Mouse (Mus musculus) forebrain, embryonic 13.5 days (tissue): ENCODE data around the gene Coq6. TPM values are rescaled to one million over a fixed set of nuclear protein-coding genes. Genes with fewer than 3 reads are reported as not detected.

Source experiments
- ATAC-seq: fragments of 200-750 bp; cut with Nextera tagmentation; 2 replicates; pipeline ENCODE4 v1.8.0; 2017
- H3K27ac ChIP-seq: fragments of 300-500 bp; sonication (generic); 2 replicates; pipeline ENCODE4 v1.5.1; 2015; ENCODE audit warnings: inconsistent platforms, mild to moderate bottlenecking, moderate library complexity
- H3K27me3 ChIP-seq: fragments of 300-500 bp; sonication (generic); 2 replicates; pipeline ENCODE4 v1.6.1; 2015; ENCODE audit warnings: mild to moderate bottlenecking, inconsistent platforms
- H3K36me3 ChIP-seq: fragments of 300-500 bp; sonication (generic); 2 replicates; pipeline ENCODE4 v1.6.1; 2015; ENCODE audit warnings: mild to moderate bottlenecking, inconsistent platforms; ENCODE audit not compliant: poor library complexity, severe bottlenecking
- H3K4me1 ChIP-seq: fragments of 300-500 bp; sonication (generic); 2 replicates; pipeline ENCODE4 v1.6.1; 2015; ENCODE audit warnings: inconsistent platforms
- H3K4me2 ChIP-seq: fragments of 300-500 bp; sonication (generic); 2 replicates; pipeline ENCODE4 v1.6.1; 2015; ENCODE audit warnings: inconsistent platforms, mild to moderate bottlenecking, moderate library complexity
- H3K4me3 ChIP-seq: fragments of 300-500 bp; sonication (generic); 2 replicates; pipeline ENCODE4 v1.5.1; 2015; ENCODE audit warnings: mild to moderate bottlenecking, inconsistent platforms
- H3K9ac ChIP-seq: fragments of 300-500 bp; sonication (generic); 2 replicates; pipeline ENCODE4 v1.6.1; 2015; ENCODE audit warnings: mild to moderate bottlenecking, inconsistent platforms
- H3K9me3 ChIP-seq: fragments of 300-500 bp; sonication (generic); replicated peaks from 2 replicates; pipeline ENCODE4 v1.6.1; 2016; ENCODE audit warnings: inconsistent platforms
- WGBS: fragments of 180-500 bp; shearing (Covaris S2); methylation state at CpG from one replicate; pipeline ENCODE4 v1.1.7; 2015; 5-methylcytosine and 5-hydroxymethylcytosine counted together
- polyA plus RNA-seq: library from polyadenylated mRNA; unstranded; fragments of >200 nt; fragmentation: Nextera tagmentation; extraction: Ambion mirVana; gene quantifications from 2 replicates; pipeline ENCODE4 v1.2.1, GENCODE M21; 2015

The Coq6 gene
- polyA plus RNA-seq, 1 experiment from 2014 or later: 47.2 TPM

DNA sequence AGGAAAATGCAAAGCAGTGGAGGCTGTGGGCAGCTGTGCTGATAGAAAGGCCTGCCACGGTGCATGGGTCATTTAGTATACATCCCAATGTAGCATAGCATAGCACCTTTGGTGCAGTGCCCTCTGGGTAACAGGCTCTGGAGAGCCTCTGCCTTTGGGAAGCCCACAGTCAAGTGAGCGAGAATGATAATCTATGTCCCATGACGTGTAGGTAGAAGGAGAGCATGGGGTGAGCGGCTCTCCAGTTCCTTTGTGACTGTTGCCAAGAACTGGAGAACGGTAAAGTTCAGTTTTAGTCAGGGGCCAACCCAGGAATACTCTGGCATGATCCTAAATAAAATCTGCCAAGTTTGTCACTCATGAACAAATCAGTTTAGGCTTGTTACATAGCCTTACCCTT, 10.2 kb downstream of the Coq6 start:
- no peak overlapping the region for H3K27ac ChIP-seq
- no peaks in the 10 kb centered on the region for H3K9me3 ChIP-seq
- H3K36me3 ChIP-seq: peaks cover 90% of the 10 kb centered on the region
- H3K4me3 ChIP-seq: no peak overlapping the region
- no peak overlapping the region for H3K4me2 ChIP-seq
- H3K9ac ChIP-seq: no peak overlapping the region
- no peak for ATAC-seq
- H3K4me1 ChIP-seq: no peaks in the 10 kb centered on the region
- WGBS: 89% methylated on average over 5 of the region's 5 CpGs
- no peaks in the 10 kb centered on the region for H3K27me3 ChIP-seq

DNA sequence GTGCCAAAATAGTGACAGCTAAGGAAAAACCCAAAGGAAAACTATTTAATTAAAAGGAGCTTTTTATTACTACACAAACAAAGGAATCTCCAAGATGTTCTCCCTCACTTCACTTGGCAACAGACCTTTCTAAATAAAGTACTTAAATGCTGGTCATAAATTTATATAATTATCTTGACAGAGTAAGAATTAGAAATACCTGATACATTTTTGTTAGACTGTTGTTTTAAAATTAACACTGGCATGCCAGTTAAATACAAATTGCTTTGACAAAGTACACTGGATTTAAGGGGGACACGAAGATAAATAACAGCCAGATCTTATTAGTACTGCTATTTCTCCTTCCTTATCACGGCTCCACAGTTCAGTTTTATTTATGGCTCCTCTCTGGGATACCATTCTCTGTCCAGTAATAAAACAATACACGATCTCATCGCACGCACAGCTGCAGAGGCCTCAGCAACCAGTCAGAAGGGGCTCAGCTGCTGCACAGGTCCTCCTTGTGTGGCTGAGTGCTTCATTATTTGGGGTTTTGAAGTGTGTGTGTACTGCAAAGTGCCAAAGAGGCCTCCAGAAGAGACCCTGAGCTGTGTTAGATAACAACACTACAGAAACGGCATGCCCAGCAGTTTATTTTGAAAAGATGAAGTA, 12.5 kb downstream of the Coq6 start:
- 95% methylated on average over 6 of the region's 6 CpGs for WGBS
- Histone ChIP-seq H3K36me3 (peaks cover 85% of the 10 kb centered on the region), H3K27ac (no peak overlapping the region), H3K9me3 (no peaks in the 10 kb centered on the region), H3K4me3 (no peak overlapping the region), H3K9ac (no peak overlapping the region), H3K4me2 (no peak overlapping the region), H3K4me1 (no peaks in the 10 kb centered on the region), H3K27me3 (no peaks in the 10 kb centered on the region)
- ATAC-seq: no peak

DNA sequence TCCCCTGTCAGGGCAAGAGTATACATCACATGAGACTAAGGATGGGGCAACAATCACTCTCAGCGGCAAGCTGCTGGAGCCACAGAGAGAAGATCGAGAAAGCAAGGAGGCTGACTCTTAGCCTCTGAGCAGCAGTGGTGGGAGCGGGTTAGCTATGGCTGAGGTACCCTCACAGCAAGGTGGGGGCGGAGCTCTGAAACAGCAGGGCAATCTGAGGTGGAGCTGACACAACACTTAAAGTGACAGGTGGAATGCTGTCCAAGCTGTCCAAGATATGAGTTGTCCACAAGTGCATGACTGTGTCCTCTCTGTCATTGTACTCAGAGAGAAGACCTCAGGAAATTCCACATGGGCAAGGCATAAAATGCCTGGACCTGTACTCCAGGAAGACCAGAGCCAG, 20.9 kb downstream of the Coq6 start:
- 80% methylated on average over 4 of the region's 4 CpGs for WGBS
- Histone ChIP-seq H3K4me2 (no peak overlapping the region), H3K9ac (no peak overlapping the region), H3K36me3 (peaks cover 10% of the 10 kb centered on the region), H3K4me3 (no peak overlapping the region), H3K27me3 (no peaks in the 10 kb centered on the region), H3K27ac (no peak overlapping the region), H3K4me1 (0 out of 2 replicates have a peak, but pooled peaks cover 3% of the 10 kb centered on the region), H3K9me3 (no peaks in the 10 kb centered on the region)
- ATAC-seq: no peak

DNA sequence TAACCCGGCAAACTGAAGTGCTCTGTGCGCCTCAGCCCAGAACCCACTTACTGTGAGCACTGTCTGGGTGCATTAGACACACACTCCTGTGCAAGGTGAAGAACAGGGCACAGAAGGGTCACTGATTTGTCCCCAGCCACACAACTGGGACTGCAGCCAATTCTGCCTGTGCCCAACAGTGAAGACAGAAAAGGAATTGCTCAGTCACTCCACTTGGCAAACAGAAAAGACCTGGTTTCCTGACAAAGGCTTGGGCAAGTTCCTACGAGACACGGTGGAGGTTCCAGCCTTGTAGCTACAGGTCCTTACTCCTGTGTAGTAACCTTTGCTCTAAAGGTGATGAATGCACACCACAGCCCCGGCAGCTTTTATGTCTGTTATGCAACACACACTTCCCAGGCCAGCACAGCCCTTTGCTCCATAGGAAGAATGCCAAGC, 23.2 kb downstream of the Coq6 start:
- no peaks in the 10 kb centered on the region for H3K27me3 ChIP-seq
- 77% methylated on average over 5 of the region's 5 CpGs for WGBS
- ATAC-seq: no peak
- H3K27ac ChIP-seq: no peak overlapping the region
- no peaks in the 10 kb centered on the region for H3K9me3 ChIP-seq
- H3K4me1 ChIP-seq: 0 out of 2 replicates have a peak, but pooled peaks cover 3% of the 10 kb centered on the region
- no peak overlapping the region for H3K4me3 ChIP-seq
- H3K4me2 ChIP-seq: no peak overlapping the region
- no peak overlapping the region for H3K9ac ChIP-seq
- H3K36me3 ChIP-seq: no peaks in the 10 kb centered on the region

DNA sequence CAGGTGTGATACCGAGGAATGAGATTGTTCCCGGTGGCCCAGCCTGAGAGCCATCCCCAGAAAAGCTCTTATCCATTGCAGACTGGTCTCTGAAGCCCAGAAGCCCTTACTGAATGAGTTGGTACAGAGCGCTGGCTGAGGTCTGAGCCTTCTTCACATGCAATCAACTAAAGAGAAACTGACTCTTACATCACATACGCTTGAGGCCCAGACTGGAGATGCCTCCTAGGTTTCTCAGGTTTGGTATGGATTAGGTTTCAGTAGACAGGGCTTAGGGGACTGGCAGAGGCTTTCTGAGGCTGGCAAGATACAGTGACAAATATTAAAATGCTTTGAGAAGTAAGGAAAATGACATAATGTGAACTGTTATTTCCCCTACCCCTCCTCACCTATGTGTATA, 24.0 kb downstream of the Coq6 start:
- H3K36me3 ChIP-seq: no peaks in the 10 kb centered on the region
- H3K9me3 ChIP-seq: no peaks in the 10 kb centered on the region
- H3K4me1 ChIP-seq: 0 out of 2 replicates have a peak, but pooled peaks cover 3% of the 10 kb centered on the region
- WGBS: 90% methylated on average over 4 of the region's 4 CpGs
- H3K4me3 ChIP-seq: no peak overlapping the region
- H3K9ac ChIP-seq: no peak overlapping the region
- no peak overlapping the region for H3K27ac ChIP-seq
- ATAC-seq: no peak
- H3K4me2 ChIP-seq: no peak overlapping the region
- H3K27me3 ChIP-seq: no peaks in the 10 kb centered on the region

DNA sequence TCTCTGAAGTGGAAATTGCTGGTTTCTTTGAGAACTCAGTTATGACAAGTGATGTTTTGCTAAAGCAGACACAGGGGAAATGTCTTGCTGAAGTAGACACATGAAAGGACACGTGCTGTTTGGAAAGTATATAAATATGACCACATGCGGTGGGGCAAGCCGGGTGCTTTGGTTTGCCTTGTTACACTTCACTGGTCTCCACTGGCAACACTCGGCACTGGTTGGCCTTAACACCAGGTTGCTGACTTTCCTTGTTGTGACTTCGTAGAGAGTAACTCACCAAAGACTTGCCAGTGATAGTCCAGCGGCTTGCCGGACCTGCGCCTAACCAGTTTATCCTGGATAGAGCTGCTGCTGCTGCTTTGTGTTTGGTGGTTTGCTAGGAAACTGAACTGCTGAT, 26.6 kb downstream of the Coq6 start:
- Histone ChIP-seq H3K36me3 (peaks cover 3% of the 10 kb centered on the region; the same call in 1 of the 2 replicates), H3K9ac (no peak overlapping the region), H3K27me3 (no peaks in the 10 kb centered on the region), H3K27ac (no peak overlapping the region), H3K4me3 (no peak overlapping the region), H3K9me3 (no peaks in the 10 kb centered on the region), H3K4me1 (0 out of 2 replicates have a peak, but pooled peaks cover 3% of the 10 kb centered on the region), H3K4me2 (no peak overlapping the region)
- WGBS: 91% methylated on average over 8 of the region's 8 CpGs
- ATAC-seq: no peak

DNA sequence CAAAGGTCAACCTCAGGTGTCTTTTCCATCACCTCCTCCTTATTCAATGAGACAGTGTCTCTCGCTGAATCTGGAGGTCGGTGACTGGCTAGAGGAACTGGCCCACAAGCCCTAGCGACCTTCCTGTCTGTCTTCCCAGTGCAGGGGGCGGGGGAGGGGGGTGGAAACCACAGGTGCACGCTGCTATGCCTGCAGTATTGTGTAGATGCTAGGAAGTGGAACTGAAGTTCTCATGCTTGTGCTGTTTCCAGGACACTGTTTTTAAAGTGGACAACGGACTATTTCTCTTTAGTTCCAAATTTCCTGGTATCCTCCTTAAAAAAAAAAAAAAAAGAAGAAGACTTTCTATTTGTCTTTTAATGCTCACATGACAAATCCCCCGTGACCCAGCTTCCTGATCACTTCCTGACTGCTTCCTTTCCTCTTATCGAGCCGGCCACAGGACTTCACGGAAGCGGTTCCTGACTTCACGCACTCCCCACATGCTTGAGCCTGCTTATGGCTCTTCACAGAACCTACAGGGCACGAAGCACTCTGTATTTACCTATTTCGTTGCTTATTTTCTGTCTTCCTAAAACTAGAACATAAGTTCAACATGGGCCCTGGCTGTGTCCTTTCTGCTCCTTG, 27.4 kb downstream of the Coq6 start:
- H3K4me1 ChIP-seq: 0 out of 2 replicates have a peak, but pooled peaks cover 3% of the 10 kb centered on the region
- H3K9ac ChIP-seq: no peak overlapping the region
- H3K9me3 ChIP-seq: no peaks in the 10 kb centered on the region
- H3K27me3 ChIP-seq: no peaks in the 10 kb centered on the region
- H3K4me3 ChIP-seq: no peak overlapping the region
- no peak overlapping the region for H3K27ac ChIP-seq
- 75% methylated on average over 14 of the region's 14 CpGs for WGBS
- peaks cover 3% of the 10 kb centered on the region; the same call in 1 of the 2 replicates for H3K36me3 ChIP-seq
- ATAC-seq: no peak
- no peak overlapping the region for H3K4me2 ChIP-seq

DNA sequence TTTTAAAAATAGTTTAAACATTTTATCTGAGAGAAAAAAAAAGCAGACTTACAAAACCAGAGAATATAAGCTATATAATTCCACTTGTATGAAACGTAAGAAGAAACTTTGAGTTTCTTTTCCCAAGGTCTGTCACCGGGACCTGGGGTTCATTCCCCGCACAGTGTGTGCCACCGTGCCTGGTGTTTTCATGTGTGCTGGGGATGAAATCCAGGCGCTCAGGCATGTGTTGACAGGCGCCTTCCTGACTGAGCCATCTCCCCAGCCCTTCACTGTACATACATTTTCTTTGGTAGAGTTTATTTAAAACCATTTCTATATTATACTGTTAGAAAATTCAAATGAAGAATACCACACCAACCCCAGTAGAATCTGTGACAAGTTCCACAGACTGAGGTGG, 28.9 kb downstream of the Coq6 start:
- H3K9me3 ChIP-seq: no peaks in the 10 kb centered on the region
- no peaks in the 10 kb centered on the region for H3K4me1 ChIP-seq
- 89% methylated on average over 6 of the region's 6 CpGs for WGBS
- H3K36me3 ChIP-seq: peaks cover 3% of the 10 kb centered on the region; the same call in 1 of the 2 replicates
- no peak overlapping the region for H3K4me2 ChIP-seq
- no peaks in the 10 kb centered on the region for H3K27me3 ChIP-seq
- ATAC-seq: no peak
- no peak overlapping the region for H3K9ac ChIP-seq
- H3K27ac ChIP-seq: no peak overlapping the region
- no peak overlapping the region for H3K4me3 ChIP-seq

DNA sequence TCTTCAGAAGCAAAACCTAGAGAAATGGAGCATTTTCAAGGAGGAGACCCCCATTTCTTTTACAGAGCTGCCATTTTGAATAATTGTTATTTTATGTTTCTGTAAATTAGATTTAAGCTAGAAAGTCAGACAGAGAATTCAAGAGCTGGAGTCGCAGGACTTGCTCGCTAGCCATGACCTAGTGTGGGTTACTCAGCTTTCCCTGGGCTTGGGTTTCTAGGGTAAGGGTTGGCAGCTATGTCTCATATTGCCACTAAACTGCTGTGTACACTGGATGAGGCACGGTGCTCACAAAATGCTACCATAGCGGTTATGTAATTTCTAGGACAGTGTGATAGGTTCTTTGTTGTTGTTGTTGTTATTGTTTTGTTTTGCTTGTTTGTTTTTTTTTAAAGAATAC, 31.2 kb downstream of the Coq6 start:
- Histone ChIP-seq H3K36me3 (peaks cover 3% of the 10 kb centered on the region; the same call in 1 of the 2 replicates), H3K4me3 (no peak overlapping the region), H3K4me1 (no peaks in the 10 kb centered on the region), H3K27me3 (no peaks in the 10 kb centered on the region), H3K9ac (no peak overlapping the region), H3K4me2 (no peak overlapping the region), H3K9me3 (no peaks in the 10 kb centered on the region), H3K27ac (no peak overlapping the region)
- ATAC-seq: no peak
- WGBS: 97% methylated on average over 4 of the region's 4 CpGs

DNA sequence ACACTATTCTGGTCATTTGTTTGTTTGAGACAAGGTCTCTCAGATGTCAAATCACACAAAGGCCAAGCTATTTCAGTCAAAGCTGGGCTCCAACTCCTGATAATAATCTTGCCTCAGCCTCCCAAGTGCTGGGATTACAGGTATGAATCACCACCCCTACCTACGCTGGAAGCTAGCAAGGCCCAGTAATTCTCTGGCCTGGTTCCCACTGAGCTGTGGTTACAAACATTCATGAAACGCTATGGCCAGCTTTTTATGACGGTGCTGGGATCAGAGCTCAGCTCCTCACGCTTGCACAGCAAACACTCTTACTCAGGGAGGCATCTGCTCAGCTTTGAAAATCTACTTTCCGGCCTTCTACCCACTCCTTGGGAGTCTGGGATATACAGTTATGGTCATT, 32.4 kb downstream of the Coq6 start:
- 91% methylated on average over 5 of the region's 5 CpGs for WGBS
- no peaks in the 10 kb centered on the region for H3K9me3 ChIP-seq

DNA sequence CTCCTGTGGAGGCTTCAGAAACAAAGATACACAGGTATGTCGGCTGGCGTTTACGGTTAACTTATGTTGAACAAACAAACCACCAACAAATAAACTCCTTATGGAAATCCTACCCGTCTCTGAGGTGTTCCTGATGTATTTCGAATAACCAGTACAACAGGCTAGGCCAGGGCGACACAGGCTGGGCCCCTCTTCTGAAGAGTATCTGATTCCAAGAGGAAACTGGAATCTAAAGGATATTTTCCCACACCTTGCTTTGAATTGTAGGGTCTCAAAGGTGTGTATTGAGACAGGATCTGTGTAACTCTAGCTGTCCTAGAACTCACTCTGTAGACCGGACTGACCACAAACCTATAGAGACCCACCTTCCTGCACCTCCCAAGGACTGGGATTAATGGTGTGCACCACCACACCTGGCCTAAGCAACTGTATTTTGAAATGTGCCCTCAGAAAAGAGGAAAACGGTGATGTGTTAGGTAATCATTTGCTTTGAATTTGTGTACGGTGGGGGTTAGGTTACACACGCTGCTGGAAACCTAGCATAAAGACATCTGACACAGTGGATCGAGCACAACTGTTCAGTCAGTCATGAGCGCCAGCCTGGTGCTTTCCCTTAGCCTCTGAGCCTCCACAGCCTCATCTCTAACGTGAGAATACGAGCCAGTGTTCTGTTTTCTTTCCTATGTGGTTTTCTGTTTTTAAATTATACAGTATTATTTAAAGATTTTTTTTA, 35.7 kb downstream of the Coq6 start:
- WGBS: 91% methylated on average over 14 of the region's 14 CpGs
- H3K4me2 ChIP-seq: no peak overlapping the region
- no peaks in the 10 kb centered on the region for H3K27me3 ChIP-seq
- no peaks in the 10 kb centered on the region for H3K36me3 ChIP-seq
- H3K4me3 ChIP-seq: no peak overlapping the region
- no peak overlapping the region for H3K27ac ChIP-seq
- H3K9ac ChIP-seq: no peak overlapping the region
- no peaks in the 10 kb centered on the region for H3K9me3 ChIP-seq
- ATAC-seq: no peak
- no peaks in the 10 kb centered on the region for H3K4me1 ChIP-seq

More for the DNA sequence above, 32.4 kb downstream of the Coq6 start:
- H3K4me1 ChIP-seq: no peaks in the 10 kb centered on the region
- peaks cover 3% of the 10 kb centered on the region; the same call in 1 of the 2 replicates for H3K36me3 ChIP-seq
- ATAC-seq: no peak
- H3K27me3 ChIP-seq: no peaks in the 10 kb centered on the region
- no peak overlapping the region for H3K4me3 ChIP-seq
- no peak overlapping the region for H3K9ac ChIP-seq
- no peak overlapping the region for H3K27ac ChIP-seq
- no peak overlapping the region for H3K4me2 ChIP-seq

DNA sequence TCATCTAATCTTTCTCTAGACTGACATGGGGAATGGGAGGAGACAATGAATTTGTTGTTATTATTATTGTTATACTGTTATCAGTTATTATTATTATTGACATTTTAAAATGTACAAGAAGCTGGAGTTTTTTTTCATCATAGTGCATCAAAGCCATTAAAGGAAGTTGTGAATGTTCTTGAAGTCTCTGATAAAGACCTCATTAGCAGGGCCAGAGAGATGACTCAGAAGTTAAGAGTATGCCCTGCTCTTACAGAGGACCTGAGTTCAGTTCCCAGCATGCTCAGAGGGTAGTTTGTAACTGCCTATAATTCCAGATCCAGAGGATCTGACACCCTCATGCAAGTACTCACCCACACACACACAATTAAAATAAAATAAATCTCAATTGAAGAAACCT, 36.2 kb downstream of the Coq6 start:
- H3K4me1 ChIP-seq: no peaks in the 10 kb centered on the region
- ATAC-seq: no peak
- no peaks in the 10 kb centered on the region for H3K27me3 ChIP-seq
- H3K9me3 ChIP-seq: no peaks in the 10 kb centered on the region
- no peak overlapping the region for H3K4me2 ChIP-seq
- no peak overlapping the region for H3K27ac ChIP-seq
- no peaks in the 10 kb centered on the region for H3K36me3 ChIP-seq
- H3K4me3 ChIP-seq: no peak overlapping the region
- no peak overlapping the region for H3K9ac ChIP-seq
